Mouse (Mus musculus) lung, embryonic 16.5 days (tissue): Measurements from ENCODE around the gene Lpcat1. TPM values are rescaled to one million over a fixed set of nuclear protein-coding genes. Genes with fewer than 3 reads are reported as not detected.
A peak's percentile ranks its signal among the peaks of the same experiment; 100 is the strongest.

ENCODE experiments used
- ATAC-seq: fragments of 200-750 bp; cut with Nextera tagmentation; 2 replicates; pipeline ENCODE4 v1.8.0; 2017; ENCODE audit warnings: low read depth, mild to moderate bottlenecking, moderate library complexity
- H3K27ac ChIP-seq: fragments of 300-500 bp; sonication (generic); 2 replicates; pipeline ENCODE4 v1.5.1; 2014; ENCODE audit warnings: mild to moderate bottlenecking, control low read depth, low read length
- H3K27me3 ChIP-seq: fragments of 300-500 bp; sonication (generic); 2 replicates; pipeline ENCODE4 v1.6.1; 2014; ENCODE audit warnings: low read depth, low read length, mixed read lengths; ENCODE audit not compliant: control insufficient read depth, insufficient read depth
- H3K36me3 ChIP-seq: fragments of 300-500 bp; sonication (generic); 2 replicates; pipeline ENCODE4 v1.6.1; 2014; ENCODE audit warnings: low read length; ENCODE audit not compliant: control insufficient read depth, insufficient read depth
- H3K4me1 ChIP-seq: fragments of 300-500 bp; sonication (generic); replicated peaks from 2 replicates; pipeline ENCODE4 v1.6.1; 2014; ENCODE audit warnings: low read length, mixed read lengths; ENCODE audit not compliant: control insufficient read depth, insufficient read depth
- H3K4me2 ChIP-seq: fragments of 300-500 bp; sonication (generic); 2 replicates; pipeline ENCODE4 v1.6.1; 2014; ENCODE audit warnings: low read depth, low read length, control low read depth
- H3K4me3 ChIP-seq: fragments of 300-500 bp; sonication (generic); 2 replicates; pipeline ENCODE4 v1.5.1; 2014; ENCODE audit warnings: mild to moderate bottlenecking, low read length, control low read depth
- H3K9ac ChIP-seq: fragments of 300-500 bp; sonication (generic); 2 replicates; pipeline ENCODE4 v1.6.1; 2014; ENCODE audit warnings: low read length, control low read depth
- H3K9me3 ChIP-seq: fragments of 300-500 bp; sonication (generic); 2 replicates; pipeline ENCODE4 v1.6.1; 2016; ENCODE audit warnings: low read length; ENCODE audit not compliant: control insufficient read depth
- WGBS: fragments of 180-500 bp; shearing (Covaris S2); extraction: QIAGEN DNeasy Blood & Tissue Kit; methylation state at CpG from one replicate; pipeline ENCODE4 v1.1.7; 2014; 5-methylcytosine and 5-hydroxymethylcytosine counted together
- polyA plus RNA-seq: library from polyadenylated mRNA; unstranded; fragments of >200 nt; fragmentation: Nextera tagmentation; extraction: Ambion mirVana; gene quantifications from 2 replicates; pipeline ENCODE4 v1.2.1, GENCODE M21; 2015

The Lpcat1 gene
- polyA plus RNA-seq, 1 experiment from 2014 or later, result 119 TPM

GRCm38 (mm10) chr13:73457301-73457700 lies 9.7 kb upstream of the Lpcat1 start:
- Histone ChIP-seq H3K36me3 (no peaks in the 10 kb centered on the region), H3K4me1 (no peaks in the 10 kb centered on the region; the same call in 1 of the 2 replicates), H3K9me3 (no peaks in the 10 kb centered on the region), H3K27ac (no peak overlapping the region), H3K9ac (no peak overlapping the region), H3K4me2 (no peak overlapping the region), H3K27me3 (no peaks in the 10 kb centered on the region), H3K4me3 (no peak overlapping the region)
- 90% methylated on average over 4 of the region's 4 CpGs for WGBS
- no peak for ATAC-seq

GRCm38 (mm10) chr13:73457741-73458140 lies 9.3 kb upstream of the Lpcat1 start:
- WGBS, result 59% methylated on average over 2 of the region's 2 CpGs
- H3K9ac ChIP-seq, result no peak overlapping the region
- no peak overlapping the region for H3K4me3 ChIP-seq
- H3K4me2 ChIP-seq, result no peak overlapping the region
- H3K4me1 ChIP-seq, result no peaks in the 10 kb centered on the region; the same call in 1 of the 2 replicates
- no peak overlapping the region for H3K27ac ChIP-seq
- H3K36me3 ChIP-seq, result no peaks in the 10 kb centered on the region
- H3K9me3 ChIP-seq, result no peaks in the 10 kb centered on the region
- H3K27me3 ChIP-seq, result no peaks in the 10 kb centered on the region
- no peak for ATAC-seq

GRCm38 (mm10) chr13:73458719-73459118 lies 8.3 kb upstream of the Lpcat1 start:
- Histone ChIP-seq H3K27ac (no peak overlapping the region), H3K4me3 (no peak overlapping the region), H3K9ac (no peak overlapping the region), H3K4me2 (no peak overlapping the region), H3K36me3 (no peaks in the 10 kb centered on the region), H3K27me3 (no peaks in the 10 kb centered on the region), H3K9me3 (no peaks in the 10 kb centered on the region), H3K4me1 (no peaks in the 10 kb centered on the region; the same call in 1 of the 2 replicates)
- WGBS, result 61% methylated on average over 5 of the region's 5 CpGs
- ATAC-seq, result no peak

- H3K4me1 ChIP-seq, result no peaks in the 10 kb centered on the region; the same call in 1 of the 2 replicates
- H3K9me3 ChIP-seq, result no peaks in the 10 kb centered on the region
- no peak overlapping the region for H3K4me2 ChIP-seq
- no peaks in the 10 kb centered on the region for H3K36me3 ChIP-seq
- no peaks in the 10 kb centered on the region for H3K27me3 ChIP-seq
- ATAC-seq, result no peak
- no peak overlapping the region for H3K27ac ChIP-seq
- H3K4me3 ChIP-seq, result no peak overlapping the region
- 50% methylated on average over 7 of the region's 7 CpGs for WGBS
- H3K9ac ChIP-seq, result no peak overlapping the region
Measured at GRCm38 (mm10) chr13:73459189-73459850, 7.7 kb upstream of the Lpcat1 start.

- Histone ChIP-seq H3K9ac (no peak overlapping the region), H3K4me2 (no peak overlapping the region), H3K9me3 (no peaks in the 10 kb centered on the region), H3K27ac (no peak overlapping the region), H3K36me3 (no peaks in the 10 kb centered on the region), H3K4me3 (no peak overlapping the region), H3K4me1 (no peaks in the 10 kb centered on the region), H3K27me3 (no peaks in the 10 kb centered on the region)
- ATAC-seq, result no peak
Measured at GRCm38 (mm10) chr13:73461551-73461950, 5.4 kb upstream of the Lpcat1 start.

- no peak for ATAC-seq
- Histone ChIP-seq H3K9ac (no peak overlapping the region), H3K36me3 (no peaks in the 10 kb centered on the region), H3K27me3 (no peaks in the 10 kb centered on the region), H3K4me3 (no peak overlapping the region), H3K27ac (no peak overlapping the region), H3K4me2 (no peak overlapping the region), H3K4me1 (peaks cover 22% of the 10 kb centered on the region), H3K9me3 (no peaks in the 10 kb centered on the region)
- 53% methylated on average over 2 of the region's 2 CpGs for WGBS
Measured at GRCm38 (mm10) chr13:73465156-73465555, 1.8 kb upstream of the Lpcat1 start.

- Histone ChIP-seq H3K4me2 (no peak overlapping the region; the same call in 1 of the 2 replicates), H3K36me3 (no peaks in the 10 kb centered on the region), H3K27ac (no peak overlapping the region; the same call in 1 of the 2 replicates), H3K9ac (no peak overlapping the region), H3K27me3 (no peaks in the 10 kb centered on the region), H3K9me3 (no peaks in the 10 kb centered on the region), H3K4me3 (no peak overlapping the region), H3K4me1 (peaks cover 23% of the 10 kb centered on the region)
- no peak for ATAC-seq
- WGBS, result 52% methylated on average over 3 of the region's 3 CpGs
Measured at GRCm38 (mm10) chr13:73466411-73466810, 586 bp upstream of the Lpcat1 start.

GRCm38 (mm10) chr13:73467421-73468237 lies 632 bp downstream of the Lpcat1 start:
- H3K9ac ChIP-seq, result peak overlapping the region; percentile 95
- WGBS, result under 1% methylated on average over 46 of the region's 53 CpGs
- H3K27me3 ChIP-seq, result no peaks in the 10 kb centered on the region
- ATAC-seq, result peak; percentile 75
- peak overlapping the region; percentile 97 for H3K27ac ChIP-seq
- H3K4me2 ChIP-seq, result peak overlapping the region; percentile 88
- peak overlapping the region; percentile 98 for H3K4me3 ChIP-seq
- peaks cover 27% of the 10 kb centered on the region for H3K4me1 ChIP-seq
- no peaks in the 10 kb centered on the region for H3K9me3 ChIP-seq
- H3K36me3 ChIP-seq, result no peaks in the 10 kb centered on the region

GRCm38 (mm10) chr13:73468834-73469233 lies 1.8 kb downstream of the Lpcat1 start:
- no peaks in the 10 kb centered on the region for H3K9me3 ChIP-seq
- H3K27ac ChIP-seq, result peak overlapping the region; percentile 51
- 42% methylated on average over 3 of the region's 3 CpGs for WGBS
- peak overlapping the region; percentile 88 for H3K4me2 ChIP-seq
- H3K4me1 ChIP-seq, result peaks cover 27% of the 10 kb centered on the region
- ATAC-seq, result no peak
- H3K9ac ChIP-seq, result peak overlapping the region; percentile 95
- no peaks in the 10 kb centered on the region for H3K36me3 ChIP-seq
- H3K27me3 ChIP-seq, result no peaks in the 10 kb centered on the region
- H3K4me3 ChIP-seq, result peak overlapping the region; percentile 98
